In the genomic region with DNA sequence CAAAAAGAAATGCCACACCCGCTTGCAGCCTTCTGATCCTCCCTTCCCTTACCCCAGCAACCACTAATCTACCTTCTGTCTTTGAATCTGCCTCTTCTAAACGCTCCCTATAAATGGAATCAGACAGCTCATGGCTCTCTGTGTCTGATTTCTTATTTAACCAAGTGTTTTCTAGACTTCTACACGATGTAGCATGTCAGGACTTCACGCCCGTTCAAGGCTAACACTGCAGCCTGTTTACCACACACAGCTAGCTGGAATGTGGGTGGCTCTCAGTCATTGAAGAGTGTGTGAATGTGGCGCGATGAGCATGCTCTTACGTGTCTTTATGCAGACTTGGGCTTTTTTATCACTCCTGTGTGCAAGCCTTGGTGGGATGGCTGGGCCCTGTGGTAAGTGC, we compare ENCODE assay signal across 31 mouse cellular contexts. TPM values are rescaled to one million over a fixed set of nuclear protein-coding genes. Genes with fewer than 3 reads are reported as not detected.
DNase-seq lines count a peak whose midpoint lies in the region; ATAC-seq lines count a peak whose summit lies in the region.
"Had no signal": no experiment of that assay in that cellular context is flagged by ENCODE, and none has a peak within 500 bp of the region (broad histone marks: within the 10 kb centered on the region; RNA-seq: fewer than 3 reads in every experiment).

No protein-coding gene starts in this region.

- H3K4me3 ChIP-seq in stomach, embryonic 14.5 days (ENCODE audit: low read depth, low read length), result no peak overlapping the region
- H3K4me3 ChIP-seq in heart, embryonic 12.5 days, result no peak overlapping the region
- H3K4me3 ChIP-seq: hindbrain, embryonic 12.5 days; kidney, embryonic 15.5 days; midbrain, embryonic 10.5 days; myocyte had no signal

- no peak overlapping the region for H3K4me2 ChIP-seq in stomach, embryonic 14.5 days (replicated peaks; ENCODE audit: low read depth, low read length)
- no peak overlapping the region for H3K4me2 ChIP-seq in heart, embryonic 12.5 days
- H3K4me2 ChIP-seq: heart, embryonic 11.5 days; hindbrain, embryonic 12.5 days; kidney, embryonic 15.5 days; liver, embryonic 11.5 days had no signal

- peak; percentile 21 for DNase-seq in right cerebral cortex, postnatal 25 days
- DNase-seq in right cerebral cortex, postnatal 4 days, result no peak
- peak; percentile 77 for DNase-seq in brain, adult 2 months (ENCODE audit: low read depth, low spot score)
- DNase-seq in thymus, postnatal 4 days, result no peak
- no peak for DNase-seq in urinary bladder, postnatal 25 days (ENCODE audit: low spot score)
- DNase-seq: adrenal gland, postnatal 36 days; cerebellum, adult 11 months; cerebellum, adult 9-11 months; gastrocnemius, postnatal 14 days; heart, adult 11 months; heart, postnatal 14 days; kidney, postnatal 36 days; left cerebral cortex, postnatal 4 days; liver, postnatal 0 days; thymus, postnatal 14 days had no signal

- H3K36me3 ChIP-seq in stomach, embryonic 14.5 days (ENCODE audit: control insufficient read depth, insufficient read depth, low read length), result no peaks in the 10 kb centered on the region
- no peaks in the 10 kb centered on the region for H3K36me3 ChIP-seq in heart, embryonic 12.5 days
- H3K36me3 ChIP-seq: hindbrain, embryonic 12.5 days; kidney, embryonic 15.5 days had no signal

- WGBS in stomach, embryonic 14.5 days, result 52% methylated on average over 8 of the region's 8 CpGs
- WGBS in heart, embryonic 12.5 days, result 68% methylated on average over 8 of the region's 8 CpGs

- no peak for ATAC-seq in stomach, embryonic 14.5 days (ENCODE audit: insufficient number of reproducible peaks, insufficient read depth, low FRiP score, low read depth)
- no peak for ATAC-seq in heart, embryonic 12.5 days (ENCODE audit: insufficient number of reproducible peaks, low FRiP score)
- ATAC-seq: forebrain, embryonic 14.5 days; intestine, postnatal 0 days; liver, postnatal 0 days; lung, postnatal 0 days; midbrain, embryonic 16.5 days had no signal

- no peaks in the 10 kb centered on the region for H3K4me1 ChIP-seq in stomach, embryonic 14.5 days (ENCODE audit: control insufficient read depth, insufficient read depth, low read length)
- H3K4me1 ChIP-seq in heart, embryonic 12.5 days (replicated peaks), result peaks cover 12% of the 10 kb centered on the region
- H3K4me1 ChIP-seq: hindbrain, embryonic 12.5 days; kidney, embryonic 15.5 days; midbrain, embryonic 10.5 days had no signal

- no peak overlapping the region for H3K9ac ChIP-seq in stomach, embryonic 14.5 days (replicated peaks; ENCODE audit: low read depth, low read length)
- H3K9ac ChIP-seq in heart, embryonic 12.5 days, result no peak overlapping the region
- H3K9ac ChIP-seq: hindbrain, embryonic 12.5 days; kidney, embryonic 15.5 days; liver, postnatal 0 days had no signal

- H3K27ac ChIP-seq in stomach, embryonic 14.5 days (ENCODE audit: low read length), result peak overlapping the region; percentile 55; the same call in 1 of the 2 replicates
- H3K27ac ChIP-seq in heart, embryonic 12.5 days (ENCODE audit: poor library complexity, severe bottlenecking), result no peak overlapping the region
- H3K27ac ChIP-seq: hindbrain, embryonic 12.5 days; kidney, embryonic 15.5 days; midbrain, embryonic 10.5 days had no signal

- no peaks in the 10 kb centered on the region for H3K27me3 ChIP-seq in stomach, embryonic 14.5 days (ENCODE audit: control insufficient read depth, insufficient read depth, low read length)
- H3K27me3 ChIP-seq in heart, embryonic 12.5 days (replicated peaks), result no peaks in the 10 kb centered on the region
- H3K27me3 ChIP-seq: hindbrain, embryonic 12.5 days; kidney, embryonic 15.5 days had no signal

- H3K9me3 ChIP-seq in stomach, embryonic 14.5 days (ENCODE audit: control insufficient read depth, low read depth, low read length), result no peaks in the 10 kb centered on the region
- no peaks in the 10 kb centered on the region for H3K9me3 ChIP-seq in heart, embryonic 12.5 days (replicated peaks)
- H3K9me3 ChIP-seq: hindbrain, embryonic 12.5 days; kidney, embryonic 15.5 days; midbrain, embryonic 10.5 days had no signal

RNA-seq across cellular contexts. Expression of a gene that starts 5.5 kb away (rescaled TPM):
- not detected in 2 replicates for polyA plus RNA-seq in stomach, embryonic 14.5 days (2014; fragmentation: Nextera tagmentation; extraction: Ambion mirVana)
- not detected in 2 replicates for polyA plus RNA-seq in heart, embryonic 12.5 days (2016; fragmentation: Nextera tagmentation; extraction: Ambion mirVana)
- polyA plus RNA-seq: C2C12; forebrain, embryonic 14.5 days; heart, embryonic 11.5 days; hindbrain, embryonic 12.5 days; intestine, postnatal 0 days; kidney, embryonic 15.5 days; liver, embryonic 11.5 days; liver, postnatal 0 days; midbrain, embryonic 10.5 days; midbrain, embryonic 16.5 days; myocyte; neural tube, embryonic 14.5 days; spleen, adult 2 months; testis, adult 2 months had no signal

RNA-seq across cellular contexts. Expression of a gene that starts 47.0 kb away (rescaled TPM):
- polyA plus RNA-seq in stomach, embryonic 14.5 days (2014; fragmentation: Nextera tagmentation; extraction: Ambion mirVana), result 30.7 and 31.9 TPM in 2 replicates
- polyA plus RNA-seq in heart, embryonic 12.5 days (2016; fragmentation: Nextera tagmentation; extraction: Ambion mirVana), result 58.0 and 59.2 TPM in 2 replicates

RNA-seq across cellular contexts. Expression of a gene that starts 56.7 kb away (rescaled TPM):
- polyA plus RNA-seq in stomach, embryonic 14.5 days (2014; fragmentation: Nextera tagmentation; extraction: Ambion mirVana), result 70.2 and 72.0 TPM in 2 replicates
- 66.9 and 68.4 TPM in 2 replicates for polyA plus RNA-seq in heart, embryonic 12.5 days (2016; fragmentation: Nextera tagmentation; extraction: Ambion mirVana)

Comparison
In these comparisons a context has a peak if more than half of its experiments do, and no peak if none do; other contexts are left out.
1. DNase-seq: peak in right cerebral cortex, postnatal 25 days (single experiment) and brain, adult 2 months (single experiment); none in right cerebral cortex, postnatal 4 days (single experiment), thymus, postnatal 4 days (single experiment) and urinary bladder, postnatal 25 days (single experiment).